Mouse (Mus musculus) cerebellum, adult 9-11 months (tissue): ENCODE data around the gene Troap.

Experiments used
- DNase-seq: peaks from one replicate; pipeline ENCODE4 v3.0.0; 2022

Gene Troap

DNA sequence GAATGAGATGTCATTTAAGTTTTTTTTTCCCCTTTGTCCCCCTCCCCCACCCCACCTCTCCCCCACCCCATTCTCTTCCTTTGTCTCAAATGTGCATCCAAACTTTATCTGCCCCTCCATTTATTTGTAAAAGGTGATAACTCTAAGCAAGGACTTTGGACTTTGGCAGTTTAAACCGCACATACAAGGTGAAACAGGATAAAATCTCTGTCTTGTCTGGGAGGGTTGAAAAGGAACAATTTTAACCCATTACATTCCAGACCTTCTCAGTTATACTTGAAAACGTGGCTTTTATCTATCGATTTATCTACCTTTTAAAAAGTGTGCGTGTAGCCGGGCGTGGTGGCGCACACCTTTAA, 40.7 kb downstream of the Troap start:
- DNase-seq, result no peak

GRCm38 (mm10) chr15:99116539-99116938, 42.2 kb downstream of the Troap start:
- no peak for DNase-seq

DNA sequence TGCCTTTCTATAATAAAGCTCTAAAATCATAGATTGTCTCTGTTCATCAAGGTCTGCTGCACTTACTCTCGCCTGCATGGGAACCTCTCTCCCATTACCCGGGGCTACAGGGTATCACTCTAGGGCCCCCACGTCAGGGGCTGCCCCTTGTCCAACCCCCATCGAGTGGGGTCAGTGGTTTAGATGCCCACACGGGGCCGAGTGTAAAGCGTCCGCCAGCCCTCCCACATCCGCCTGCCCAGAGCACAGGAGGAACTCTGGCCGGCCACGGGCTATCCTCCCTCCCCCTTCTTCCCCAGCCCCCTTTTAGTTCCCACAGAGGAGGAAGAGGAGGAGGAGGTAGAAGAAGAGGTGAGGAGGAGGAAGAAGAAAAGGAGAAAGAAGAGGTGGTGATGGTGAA, 46.4 kb downstream of the Troap start:
- no peak for DNase-seq

- no peak for DNase-seq
These were observed 48.3 kb downstream of the Troap start for GRCm38 (mm10) chr15:99122642-99123041.

DNA sequence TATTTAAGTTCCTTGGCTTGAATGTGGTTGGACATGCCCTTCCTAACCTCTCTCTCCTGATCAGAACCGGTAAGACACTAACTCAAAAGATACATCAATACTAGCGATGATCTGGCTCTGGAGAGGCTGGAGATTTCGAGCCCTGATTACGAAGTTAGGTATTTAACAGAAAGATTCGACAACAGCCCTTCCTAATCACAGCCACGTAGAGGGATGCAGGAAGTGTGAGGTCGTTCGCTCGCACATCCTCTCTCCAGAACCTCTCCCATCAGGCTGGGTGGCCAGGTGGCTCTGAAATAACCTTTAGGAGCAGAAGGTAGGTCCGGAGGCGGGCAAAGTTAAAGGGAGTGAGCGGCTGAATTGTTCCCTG, 51.3 kb downstream of the Troap start, which contains the start of gene Spats2:
Gene Spats2, plus strand, starts transcription at position 206 of the 370 bp plus-strand sequence.
- no peak for DNase-seq

DNA sequence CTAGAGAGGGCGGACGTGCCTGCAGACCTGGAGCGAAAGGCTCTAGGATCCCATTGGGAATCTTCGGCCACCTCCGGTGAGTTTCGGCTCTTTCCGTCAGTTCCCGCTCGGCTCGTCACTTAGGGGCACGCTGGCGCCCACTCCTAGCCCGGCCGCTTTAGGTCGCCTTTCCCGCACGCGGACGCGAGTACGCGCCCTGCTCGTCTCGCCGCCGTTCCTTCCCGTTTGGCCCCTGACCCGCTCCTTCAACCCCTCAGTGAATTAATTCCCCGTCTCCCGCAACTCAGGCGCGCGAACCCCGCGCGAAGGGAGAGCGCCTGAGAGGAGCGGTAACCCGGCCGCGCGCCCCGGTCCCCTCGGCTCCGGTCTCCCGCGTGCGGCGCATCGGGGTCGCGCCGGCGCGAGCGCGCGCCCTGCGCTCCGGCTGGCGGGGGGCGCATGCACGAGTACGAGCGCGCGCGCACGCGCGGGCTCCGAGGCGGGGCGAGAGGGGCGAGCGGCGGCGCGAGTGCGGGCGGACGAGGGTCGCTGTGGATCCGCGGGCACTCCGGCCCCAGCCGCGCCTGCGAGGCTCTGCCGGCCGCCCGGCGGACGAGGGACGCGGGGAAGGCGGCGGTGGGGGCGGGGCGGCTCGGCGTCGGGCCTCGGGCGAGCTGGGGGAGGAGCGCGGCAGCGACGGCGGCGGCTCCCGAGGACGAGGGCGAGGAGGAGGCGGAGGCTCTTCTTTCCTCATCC, 51.9 kb downstream of the Troap start:
- DNase-seq, result peak; percentile 87

DNA sequence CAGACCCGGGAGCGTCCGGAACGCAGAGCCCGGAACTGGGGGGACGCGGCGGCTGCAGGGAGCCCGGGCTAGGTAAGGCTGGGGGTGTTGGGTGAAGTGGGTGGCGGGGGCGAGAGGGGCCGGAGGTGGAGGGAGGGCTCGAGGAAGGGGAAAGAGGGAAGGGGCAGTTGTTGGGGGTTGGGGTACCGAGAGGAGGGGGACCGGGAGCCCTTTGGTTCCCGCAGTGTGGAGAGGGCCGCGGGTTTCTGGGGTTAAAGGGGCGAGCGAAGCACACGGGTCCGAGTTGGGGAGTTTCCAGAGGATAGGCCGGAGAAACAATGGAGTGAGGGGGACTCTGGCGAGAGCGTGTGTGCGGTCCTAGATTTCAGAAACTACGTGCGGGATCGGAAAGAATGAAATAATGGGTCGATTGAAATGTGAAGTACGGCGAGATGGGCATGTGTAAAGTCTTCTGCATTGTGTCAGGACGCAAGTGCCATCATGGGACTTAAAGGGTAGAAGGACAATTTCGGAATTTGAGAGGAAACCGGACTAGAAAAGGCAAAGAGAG, 52.5 kb downstream of the Troap start:
- DNase-seq, result no peak

DNA sequence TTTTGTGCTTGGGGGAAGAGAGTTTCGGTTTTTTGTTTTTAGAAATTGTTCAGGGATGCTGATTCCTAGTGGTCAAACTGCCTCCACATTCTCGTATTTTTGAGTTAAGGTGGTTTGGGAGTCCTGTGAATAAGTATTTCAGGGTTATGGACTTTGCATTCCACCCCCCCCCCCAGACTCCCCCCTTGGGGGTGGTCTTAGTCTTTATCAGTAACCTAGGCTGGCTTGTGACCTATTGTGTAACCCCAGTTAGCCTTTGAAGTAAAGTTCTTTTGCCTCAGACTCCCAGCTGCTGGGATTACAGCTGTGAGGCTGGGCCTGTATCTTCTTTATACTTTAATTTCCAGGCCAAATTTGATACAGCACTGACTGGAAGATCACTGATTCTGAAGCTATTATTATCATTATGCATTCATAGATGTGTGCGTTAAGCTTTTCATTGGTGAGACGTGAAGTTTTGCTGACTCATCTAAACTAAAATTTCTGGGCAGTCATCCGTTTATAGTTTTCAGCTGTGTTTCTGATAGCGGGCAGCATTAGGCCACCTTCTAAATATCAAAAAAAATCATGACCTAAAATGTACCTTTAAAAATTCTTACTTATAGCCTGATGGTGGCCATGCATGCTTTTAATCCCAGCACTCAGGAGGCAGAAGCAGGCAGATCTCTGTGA, 53.6 kb downstream of the Troap start:
- no peak for DNase-seq

DNA sequence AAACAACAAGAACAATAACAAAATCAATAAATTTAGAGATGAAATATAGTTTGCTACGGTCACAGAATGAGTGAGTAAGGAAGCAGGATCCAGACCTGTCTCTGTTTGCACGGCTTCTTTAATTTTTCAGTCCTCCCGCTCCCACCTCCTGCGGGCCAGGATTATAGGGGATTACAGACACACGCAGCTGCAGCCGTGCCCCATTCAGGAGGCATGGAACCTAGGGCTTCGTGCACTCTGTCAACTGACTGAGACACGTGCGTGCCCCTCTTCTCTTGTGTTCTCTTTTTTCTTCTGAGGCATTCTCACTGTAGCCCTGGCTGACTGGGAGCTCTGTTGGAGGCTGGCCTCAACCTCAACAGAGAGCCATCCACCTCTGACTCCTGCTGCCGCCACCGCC, 55.1 kb downstream of the Troap start:
- DNase-seq, result no peak

GRCm38 (mm10) chr15:99129956-99130910, 55.9 kb downstream of the Troap start:
- DNase-seq, result no peak
